Mouse (Mus musculus) liver, adult 2 months (tissue): ENCODE measurements at regions not wholly inside any gene's neighbourhood (a gene's known extent, or its start where the extent isn't known, plus 50 kb on each side); places are given as distances from the start of the nearest gene placed in this dataset.

ENCODE experiments used
- CTCF ChIP-seq: fragments of 200-500 bp; IDR thresholded peaks from 2 replicates; pipeline ENCODE4 v1.5.1; 2011; ENCODE audit warnings: low read depth, low read length, control low read depth
- POLR2A ChIP-seq: fragments of 200-500 bp; IDR thresholded peaks from 2 replicates; pipeline ENCODE4 v1.6.1; 2011; ENCODE audit warnings: low read length, control low read depth; ENCODE audit not compliant: insufficient read depth; ENCODE audit errors: extremely low read depth

GRCm38 (mm10) chr1:164682867-164683599 is 113.4 kb upstream of the Dpt start:
- no peak for TF ChIP-seq POLR2A
- no peak for TF ChIP-seq CTCF
